Mouse (Mus musculus) frontal cortex, postnatal 10 days (tissue): ENCODE data around the gene Kif1c.

ENCODE experiments used
- DNase-seq, 2 experiments: peaks; one replicate each; pipeline ENCODE4 v3.0.0; 2022; ENCODE audit warnings: low spot score in 2 of 2, mixed read lengths in 1 of 2

Gene Kif1c

DNA sequence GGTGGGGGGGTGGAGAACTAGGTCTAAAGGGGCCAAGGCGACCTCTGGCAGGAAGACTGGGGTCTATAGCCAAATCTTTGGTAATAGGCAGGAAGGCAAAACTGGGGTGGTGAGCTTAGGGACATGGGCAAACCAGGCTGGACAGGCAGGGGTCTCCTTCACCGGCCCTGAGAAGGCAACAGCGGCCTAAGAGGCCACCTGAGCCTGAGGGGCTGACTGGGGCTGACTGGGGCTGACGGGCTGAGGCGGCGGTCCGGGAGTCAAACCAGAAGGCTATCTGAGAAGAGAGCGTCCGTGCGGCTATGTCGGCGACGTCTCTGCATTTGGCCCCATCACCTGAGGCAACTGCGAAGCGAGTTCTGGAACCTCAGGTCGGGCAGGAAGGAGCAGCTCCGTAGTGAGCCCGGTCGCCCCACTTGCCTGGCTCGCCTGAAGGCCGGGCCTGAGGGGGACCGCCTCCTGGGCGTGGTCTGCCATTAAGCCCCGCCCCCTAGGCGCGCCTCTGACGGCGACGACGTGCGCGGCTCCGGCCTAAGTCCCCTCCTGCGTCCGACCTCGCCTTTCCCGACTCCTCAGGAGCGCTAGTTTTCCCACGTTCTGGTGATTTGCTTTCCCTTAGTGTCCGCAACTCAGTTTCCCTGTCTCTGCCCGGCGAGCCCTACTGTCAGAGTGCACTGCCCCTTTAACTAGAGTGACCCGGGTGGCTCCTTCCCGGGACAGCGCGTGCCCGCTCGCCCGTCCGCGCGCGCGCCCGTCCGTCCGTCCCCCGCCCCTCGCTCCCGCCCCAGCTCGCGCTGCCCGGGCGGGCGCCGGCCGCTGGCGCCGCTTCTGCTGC, at the start of gene Kif1c, which contains the start of gene Inca1:
Gene Kif1c, plus strand, starts transcription at position 827 of the 835 bp plus-strand sequence.
Gene Inca1, minus strand, starts transcription at position 434 of the 835 bp plus-strand sequence.
- peak; percentile 86 to 94 for DNase-seq

DNA sequence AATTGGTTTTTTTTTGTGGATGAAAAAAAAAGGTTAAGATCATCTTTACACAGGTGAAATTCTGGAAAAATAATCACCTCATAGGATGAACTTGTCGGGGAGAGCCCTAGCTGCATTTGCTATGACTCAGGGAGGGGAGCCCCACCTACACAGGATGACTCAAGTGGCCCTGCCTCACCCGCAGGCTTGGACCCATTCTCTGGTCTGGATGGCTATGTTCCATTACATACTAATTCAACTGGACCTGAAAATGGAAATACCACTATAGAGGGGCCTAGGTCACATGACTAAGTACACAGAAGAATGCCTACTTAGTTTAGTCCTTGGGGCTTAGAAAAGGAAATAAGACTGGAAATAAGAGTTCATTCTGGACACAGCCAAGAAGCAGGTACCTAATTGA, 49.0 kb upstream of the Kif1c start:
- no peak for DNase-seq

DNA sequence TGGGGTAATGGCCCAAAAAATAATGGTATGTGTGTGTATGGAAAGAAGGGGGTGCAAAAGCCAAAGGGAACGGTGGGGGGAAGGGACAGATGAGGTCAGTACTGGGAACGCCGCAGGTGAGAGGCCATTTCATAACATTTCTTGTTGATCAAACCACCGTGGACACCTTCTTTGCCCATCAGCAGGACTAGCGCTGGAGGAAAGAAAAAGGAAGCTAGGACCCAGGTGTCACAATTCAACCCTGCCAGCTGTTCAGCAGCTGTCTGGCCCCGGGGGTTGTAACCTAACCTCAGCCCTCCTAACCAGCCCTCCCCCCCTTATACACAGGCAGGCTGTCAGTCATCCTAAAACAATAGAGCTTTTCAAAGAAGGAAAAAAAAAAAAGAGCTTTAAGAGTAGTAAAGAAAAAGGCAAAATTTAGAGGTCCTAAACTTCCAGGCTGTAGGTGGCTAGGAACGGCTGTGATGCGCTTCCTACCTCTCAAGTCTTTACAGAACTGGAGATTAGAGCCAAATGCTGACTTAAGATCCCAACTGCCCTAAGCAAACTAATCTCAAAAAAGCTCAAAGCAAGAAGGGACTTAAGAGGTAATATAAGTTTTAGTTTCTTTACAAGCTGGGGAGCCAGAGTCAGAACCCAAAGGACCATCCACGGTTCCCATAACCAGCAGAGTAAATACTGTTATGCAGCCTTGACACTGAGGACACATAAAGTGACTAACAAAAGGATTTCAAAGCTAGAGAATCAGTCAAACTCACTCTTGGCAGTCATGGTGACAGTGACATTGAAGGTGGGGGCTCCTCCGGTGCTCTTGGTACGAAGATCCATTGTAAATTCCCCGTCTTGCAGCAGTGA, 48.1 kb upstream of the Kif1c start:
- no peak for DNase-seq

DNA sequence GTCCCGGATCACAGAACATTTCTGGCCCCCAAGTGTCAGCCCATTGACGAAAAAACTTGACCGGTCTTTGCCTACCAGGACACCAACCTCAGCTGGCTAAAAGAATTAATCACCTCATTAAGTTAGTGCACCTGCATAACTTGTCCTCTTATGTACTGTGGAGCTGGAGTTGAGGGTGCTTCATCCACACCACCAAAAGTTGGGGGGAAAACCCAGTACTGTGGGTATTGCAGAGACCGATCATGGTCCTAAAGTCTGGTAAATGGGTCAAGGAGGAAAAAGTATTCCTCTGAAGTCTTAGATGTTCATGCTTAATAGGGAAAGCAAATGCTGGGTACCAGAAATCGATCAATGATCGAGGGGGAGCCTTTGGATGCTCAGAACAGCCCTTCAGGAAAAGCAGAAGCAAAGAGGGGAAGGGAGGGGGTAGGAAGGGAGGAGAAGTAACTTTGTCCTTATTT, 47.4 kb upstream of the Kif1c start:
- DNase-seq, result no peak

DNA sequence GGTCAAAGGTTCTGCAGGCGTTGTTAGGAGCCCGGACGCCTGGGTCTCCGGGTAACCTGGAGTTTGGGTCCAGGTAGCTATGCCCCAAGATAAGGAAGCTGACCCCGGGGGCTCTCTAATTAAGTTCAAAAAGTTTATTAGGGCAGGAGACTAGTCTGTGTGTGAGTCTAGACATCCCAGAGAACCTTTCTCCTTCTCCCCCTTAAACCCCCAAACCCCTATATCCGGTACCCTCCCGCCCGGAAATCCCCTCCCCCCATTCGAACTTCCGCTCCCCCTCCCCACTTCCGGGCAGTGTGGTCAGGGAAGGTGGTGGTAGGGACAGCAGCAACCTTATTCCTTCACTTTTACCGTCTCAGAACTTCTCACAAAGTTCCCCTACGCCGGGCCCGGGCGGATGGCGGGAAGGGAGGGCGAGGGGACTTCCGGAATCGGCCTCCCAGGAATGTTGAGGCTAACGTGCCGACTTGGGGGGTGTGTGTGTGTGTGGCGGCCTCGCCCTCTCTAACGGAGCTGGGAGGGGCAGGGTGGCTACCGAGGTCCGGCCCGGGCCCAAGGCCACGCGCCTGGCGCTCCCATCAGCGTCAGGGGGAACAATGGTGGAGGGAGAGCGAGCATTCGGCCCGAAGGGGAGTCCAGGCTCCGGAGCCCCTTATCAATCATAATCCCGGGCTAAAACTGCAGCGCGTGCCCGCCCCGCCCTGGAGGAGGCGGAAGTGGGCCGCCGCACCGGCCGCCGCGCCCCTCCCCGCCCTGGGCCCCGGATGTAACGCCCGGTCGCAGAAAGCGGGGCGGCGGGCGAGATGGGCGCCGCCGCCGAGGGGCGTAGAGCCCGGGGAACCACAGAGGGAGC, 46.8 kb upstream of the Kif1c start:
- DNase-seq, result peak in 1 of 2 experiments; percentile 55

DNA sequence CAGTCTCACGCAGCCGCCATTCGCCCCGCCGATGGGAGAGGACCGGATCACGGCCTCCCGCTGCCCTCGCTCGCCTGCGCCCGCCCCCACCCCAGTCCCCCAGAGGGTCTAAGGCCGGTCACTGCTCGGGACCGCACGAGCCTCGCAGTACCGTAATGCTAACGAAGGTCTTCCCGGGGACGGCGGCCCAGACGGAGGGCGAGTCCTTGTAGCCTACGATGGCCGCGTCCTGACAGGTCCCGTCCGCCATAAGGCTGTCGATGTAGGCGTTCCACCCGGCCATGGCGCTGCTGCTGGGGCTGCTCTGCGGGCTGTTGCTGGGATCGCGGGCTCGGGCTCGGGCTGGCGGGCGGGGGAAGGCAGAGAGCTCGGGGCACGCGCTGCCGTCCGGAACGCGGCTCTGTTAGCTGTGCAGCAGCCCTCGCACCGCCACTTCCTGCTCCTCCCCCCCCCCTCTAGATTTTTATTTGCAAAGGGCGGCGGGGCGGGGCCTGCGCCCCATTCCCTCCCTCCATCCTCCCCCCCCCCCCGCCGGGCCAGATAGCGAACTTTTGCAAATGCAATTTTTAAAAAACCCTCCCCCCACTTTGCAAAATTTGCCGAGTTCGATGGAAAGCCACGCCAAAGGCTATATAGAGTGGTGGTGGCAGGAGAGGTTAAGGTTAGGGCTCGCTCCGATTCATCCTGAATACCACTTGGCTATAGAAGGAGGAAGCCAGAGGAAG, 46.0 kb upstream of the Kif1c start, which contains the start of gene Pfn1:
Gene Pfn1, minus strand, starts transcription at position 447 of the 725 bp plus-strand sequence.
- peak; percentile 58 to 70 for DNase-seq

DNA sequence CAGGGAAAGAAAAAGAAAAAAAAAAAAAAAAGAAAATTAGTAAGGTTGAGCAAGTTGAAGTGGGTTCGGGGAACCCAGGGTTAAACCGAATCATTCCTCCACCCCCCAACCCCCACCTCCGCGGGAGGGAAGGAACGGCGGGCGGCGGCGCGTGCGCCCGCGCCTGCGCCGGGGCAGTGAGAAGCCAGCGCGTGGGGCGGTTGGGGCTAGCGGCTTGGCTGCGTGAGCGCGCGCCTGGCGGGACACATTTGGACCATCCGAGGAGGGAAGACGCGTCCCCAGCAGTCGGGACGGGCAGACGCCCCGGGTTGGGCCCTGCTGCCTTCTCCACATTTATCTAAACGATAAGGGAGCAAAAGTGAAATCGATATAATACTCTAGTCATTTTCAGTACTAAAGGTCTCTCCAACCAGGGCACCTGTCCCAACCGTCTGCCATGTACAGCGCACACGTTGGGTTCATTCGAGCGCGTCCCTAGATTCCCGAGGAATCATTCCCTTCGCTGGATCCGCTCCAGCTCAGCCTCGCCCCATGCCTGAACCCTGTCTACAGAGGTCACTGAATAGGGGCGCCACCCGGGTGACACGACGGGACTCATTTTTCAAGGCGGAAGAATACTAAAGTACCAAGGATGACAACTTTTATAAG, 45.3 kb upstream of the Kif1c start:
- DNase-seq, result peak in 1 of 2 experiments; percentile 72

DNA sequence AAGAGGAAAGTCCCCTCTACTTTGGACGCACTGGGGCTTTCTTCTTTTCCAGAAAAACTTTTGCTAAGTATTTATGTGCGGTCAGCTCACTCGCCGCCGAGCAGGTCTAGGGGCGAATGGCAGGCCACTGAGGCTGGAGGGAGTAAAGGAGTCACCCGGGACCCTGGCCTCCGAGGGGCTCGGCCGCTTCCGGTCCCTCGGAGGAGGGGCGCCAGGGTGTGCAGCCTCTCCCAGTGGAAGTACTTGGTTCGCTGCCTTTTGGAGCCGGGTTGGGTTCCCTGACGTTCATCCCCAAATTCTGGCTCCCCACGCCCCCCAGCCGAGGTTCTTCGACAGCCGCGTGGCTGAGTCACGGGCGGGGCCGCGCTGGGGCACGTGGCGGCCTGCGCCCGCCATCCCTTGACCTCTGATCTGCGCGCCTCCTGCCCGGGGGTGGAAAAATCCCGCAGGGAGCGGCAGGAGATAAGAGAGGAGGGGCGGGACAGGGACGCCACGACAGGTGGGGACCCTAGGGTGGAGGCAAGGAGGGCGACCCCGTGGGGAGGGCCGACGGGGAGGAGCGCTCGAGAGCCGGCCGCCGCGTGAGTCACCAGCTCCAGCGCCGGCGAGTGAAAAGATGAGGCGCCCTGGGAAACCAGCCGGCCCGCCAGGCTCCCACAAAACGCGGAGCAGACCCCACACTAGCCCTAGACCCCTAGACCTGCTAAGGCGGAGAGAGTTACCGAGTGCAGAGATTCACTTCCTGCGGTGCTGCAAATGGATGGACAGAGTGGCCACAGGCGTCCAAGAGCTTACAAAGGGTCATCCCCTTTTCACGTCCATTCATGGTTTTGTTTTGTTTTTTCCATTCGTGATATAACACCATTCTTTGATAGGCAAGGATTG, 44.5 kb upstream of the Kif1c start:
- no peak for DNase-seq

DNA sequence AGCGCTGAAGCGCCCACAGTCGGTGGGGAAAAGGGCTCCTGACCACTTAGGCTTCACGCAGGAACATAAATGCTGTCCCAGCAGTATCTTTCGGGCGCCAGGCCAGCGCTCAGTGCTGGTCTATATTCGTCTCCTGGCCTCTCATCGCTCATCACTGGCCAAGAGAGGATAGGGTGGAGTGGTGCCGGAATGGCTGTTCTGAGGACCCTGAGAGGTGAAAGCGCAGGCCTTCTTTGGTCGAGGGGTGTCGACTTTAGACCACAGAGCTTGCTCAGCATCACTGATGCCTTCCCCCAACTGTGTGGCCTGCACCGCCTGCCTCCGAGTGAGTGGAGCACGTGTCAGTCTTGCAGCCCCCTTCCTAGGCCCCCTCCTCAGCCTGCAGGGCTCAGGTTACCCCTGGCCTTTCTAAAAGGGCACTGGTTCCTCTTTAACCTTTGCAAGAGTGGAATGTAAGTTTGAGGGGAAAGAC, 43.9 kb upstream of the Kif1c start:
- DNase-seq, result no peak

DNA sequence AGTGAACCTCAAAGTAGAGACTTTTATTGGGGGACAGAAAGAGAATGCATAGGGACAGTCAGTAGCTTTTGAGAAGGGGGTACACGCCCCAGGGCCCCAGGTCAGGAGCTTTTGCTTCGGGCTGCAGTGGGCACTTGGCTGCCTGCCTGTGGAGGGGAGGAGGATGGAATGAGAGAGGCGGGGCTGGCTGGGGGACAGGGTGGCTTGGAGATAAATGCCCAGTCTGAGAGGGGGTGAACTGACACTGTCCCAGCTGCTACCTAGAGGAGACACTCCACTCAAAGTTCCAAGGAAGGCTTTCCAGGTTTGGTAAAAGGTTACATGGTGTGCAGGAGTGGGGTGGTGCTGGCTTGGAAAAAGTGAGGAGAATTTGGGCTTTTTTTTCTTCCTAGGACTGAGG, 43.4 kb upstream of the Kif1c start, which contains the start of gene Eno3:
Gene Eno3, plus strand, starts transcription at position 239 of the 400 bp plus-strand sequence.
- no peak for DNase-seq

DNA sequence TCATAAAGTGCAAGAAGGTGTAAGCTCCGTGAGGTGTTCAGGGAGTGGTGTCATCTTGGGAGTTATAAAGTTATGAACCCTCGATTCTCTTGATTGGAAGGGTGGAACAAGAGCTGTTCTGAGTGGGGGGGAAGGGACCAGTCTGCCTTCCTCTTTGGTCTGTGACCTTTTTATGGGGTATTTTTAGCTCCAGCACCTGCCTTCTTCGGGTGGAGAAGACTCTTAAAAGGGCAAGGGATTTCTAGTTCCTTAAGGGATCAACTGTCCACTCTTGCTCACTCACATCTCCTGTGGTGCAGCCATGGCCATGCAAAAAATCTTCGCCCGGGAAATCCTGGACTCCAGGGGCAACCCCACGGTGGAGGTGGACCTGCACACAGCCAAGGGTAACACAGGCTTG, 42.8 kb upstream of the Kif1c start:
- DNase-seq, result no peak

DNA sequence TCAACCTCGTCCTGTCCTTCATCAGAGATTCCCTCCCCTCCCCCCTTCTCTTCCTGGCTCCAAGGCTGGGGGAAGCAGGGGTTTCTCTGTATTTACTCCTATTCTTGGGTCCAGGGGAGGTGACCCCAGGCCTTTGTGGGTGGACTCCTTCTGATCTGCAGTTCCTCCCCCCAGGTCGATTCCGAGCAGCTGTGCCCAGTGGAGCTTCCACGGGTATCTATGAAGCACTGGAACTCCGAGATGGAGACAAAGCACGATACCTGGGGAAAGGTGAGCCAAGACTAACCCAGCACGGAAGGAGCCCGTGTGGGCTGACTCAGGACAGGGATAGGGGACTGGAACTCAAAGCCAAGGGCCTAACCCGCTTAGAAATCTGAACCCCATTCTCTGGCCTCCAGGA, 42.4 kb upstream of the Kif1c start:
- no peak for DNase-seq

DNA sequence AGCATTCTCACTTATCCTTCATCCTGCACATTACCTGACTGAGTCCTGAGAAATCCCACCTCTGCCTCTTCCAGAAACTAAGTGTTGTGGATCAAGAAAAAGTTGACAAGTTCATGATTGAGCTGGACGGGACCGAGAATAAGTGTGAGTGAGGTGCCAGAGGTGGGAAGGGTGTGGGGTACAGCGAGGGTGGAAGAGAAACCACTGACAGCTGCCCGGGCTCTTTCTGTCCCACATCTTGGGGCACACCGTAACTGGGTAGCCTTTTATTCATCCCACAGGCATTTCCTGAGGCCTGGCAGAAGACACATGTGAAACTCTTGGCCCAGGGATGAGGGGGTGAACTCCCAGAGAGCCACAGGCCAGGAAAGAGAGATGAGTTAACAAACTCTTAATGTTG, 41.8 kb upstream of the Kif1c start:
- DNase-seq, result no peak

DNA sequence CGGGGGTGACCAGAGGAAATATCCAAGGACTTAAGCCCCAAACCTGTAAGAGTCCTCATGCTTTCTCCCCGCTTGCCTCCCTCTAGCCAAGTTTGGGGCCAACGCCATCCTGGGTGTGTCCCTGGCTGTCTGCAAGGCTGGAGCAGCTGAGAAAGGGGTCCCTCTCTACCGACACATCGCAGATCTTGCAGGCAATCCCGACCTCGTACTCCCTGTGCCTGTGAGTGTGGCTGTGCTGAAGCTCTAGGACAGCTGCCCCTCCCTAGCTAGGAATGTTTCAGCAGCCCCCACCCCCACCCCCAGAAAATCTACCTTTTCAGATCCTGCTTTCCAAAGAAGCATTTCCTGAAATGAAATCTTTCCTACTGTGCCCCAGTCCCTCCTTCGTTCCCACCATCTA, 41.4 kb upstream of the Kif1c start:
- no peak for DNase-seq

DNA sequence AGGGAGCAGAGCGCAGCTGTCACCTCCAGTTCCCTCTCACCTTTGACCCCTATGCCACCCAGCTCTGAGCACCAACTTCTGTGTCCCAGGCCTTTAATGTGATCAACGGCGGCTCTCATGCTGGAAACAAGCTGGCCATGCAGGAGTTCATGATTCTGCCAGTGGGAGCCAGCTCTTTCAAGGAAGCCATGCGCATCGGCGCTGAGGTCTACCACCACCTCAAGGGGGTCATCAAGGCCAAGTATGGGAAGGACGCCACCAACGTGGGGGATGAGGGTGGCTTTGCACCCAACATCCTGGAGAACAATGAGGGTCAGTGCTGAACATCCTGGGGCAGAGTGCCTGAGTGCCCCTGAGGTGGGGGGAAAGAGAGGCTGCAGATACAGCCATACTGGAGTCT, 39.8 kb upstream of the Kif1c start:
- DNase-seq, result no peak

DNA sequence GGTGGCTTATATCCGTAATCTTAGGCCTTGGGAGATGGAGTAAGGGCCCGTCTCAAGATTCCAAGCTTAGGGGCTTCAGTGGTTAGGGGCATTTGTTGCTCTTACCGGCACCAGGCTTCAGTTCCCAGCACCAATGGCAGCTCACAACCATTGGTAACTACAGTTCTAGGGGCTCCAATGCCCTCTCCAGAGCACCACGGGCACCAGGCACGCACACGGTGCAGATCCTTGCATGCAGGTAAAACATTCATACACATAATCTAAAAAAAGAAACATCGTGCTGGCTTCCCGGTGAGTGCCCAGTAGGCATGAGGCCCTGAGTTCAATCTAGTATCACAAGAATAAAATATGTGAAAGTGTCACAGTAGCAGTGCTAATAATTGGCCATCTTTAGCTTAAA, 37.2 kb upstream of the Kif1c start:
- no peak for DNase-seq

DNA sequence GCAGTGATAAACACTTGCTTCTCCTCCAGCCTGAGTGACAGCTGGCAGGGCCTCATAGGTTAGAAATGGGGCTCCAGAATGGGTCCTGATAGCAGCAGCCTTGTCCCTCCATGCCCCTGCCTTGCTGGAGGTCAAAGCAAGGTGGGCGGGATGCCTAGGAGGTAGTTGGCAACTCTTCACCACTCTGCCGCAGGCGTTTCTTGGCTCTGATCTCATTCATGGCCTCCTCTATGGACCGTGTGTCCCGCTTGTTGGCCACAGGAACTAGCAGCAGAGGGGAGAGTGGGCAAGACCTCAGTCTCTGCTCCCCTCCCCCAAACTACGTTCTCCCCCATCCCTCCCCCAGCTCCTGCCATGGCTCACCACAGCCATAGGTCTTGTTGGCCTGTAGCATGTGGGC, 36.4 kb upstream of the Kif1c start:
- DNase-seq, result no peak

DNA sequence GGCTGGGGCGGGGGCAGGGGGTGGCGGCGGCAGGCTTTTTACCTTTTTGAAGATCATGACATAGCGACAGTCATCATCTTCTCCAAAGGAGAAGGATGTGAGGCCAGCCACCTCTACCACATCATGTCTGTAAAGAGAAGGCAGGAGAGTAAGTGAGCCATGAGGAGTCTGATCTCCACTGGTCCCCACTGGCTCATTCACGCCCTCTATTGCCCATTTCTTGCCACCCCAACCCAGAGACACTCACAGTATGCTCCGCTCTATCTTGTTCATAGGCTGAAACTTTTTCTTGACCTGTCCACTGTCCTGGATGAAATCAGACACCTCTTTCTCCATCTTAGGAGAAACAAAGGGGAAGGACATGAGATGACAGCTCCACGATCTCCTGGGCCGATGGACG, 35.6 kb upstream of the Kif1c start:
- DNase-seq, result no peak

DNA sequence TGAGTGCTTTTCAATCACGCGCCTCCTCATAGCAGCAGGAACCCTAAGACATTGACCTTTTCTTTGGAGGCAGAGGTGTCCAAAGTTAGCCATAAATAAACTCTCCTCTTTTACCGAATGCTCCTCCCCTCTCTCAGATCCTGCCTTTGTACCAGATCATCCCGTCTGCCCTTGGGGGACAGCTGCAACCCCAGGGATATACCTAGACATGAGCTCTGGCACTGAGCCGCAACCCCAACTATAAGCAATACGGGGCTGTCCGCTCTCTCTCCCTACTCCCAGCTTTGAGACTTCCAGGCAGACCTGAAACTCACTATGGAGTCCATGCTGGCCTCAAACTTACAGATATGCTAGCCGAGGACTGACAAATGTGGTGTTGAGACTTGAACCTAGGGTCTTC, 33.7 kb upstream of the Kif1c start:
- DNase-seq, result no peak
